Mouse (Mus musculus): ENCODE data around the gene Gm5269. TPM values are rescaled to one million over a fixed set of nuclear protein-coding genes. Genes with fewer than 3 reads are reported as not detected.

The Gm5269 gene
- polyA plus RNA-seq, 1 experiment from 2014 or later = not detected

- Histone ChIP-seq H3K27ac (no peak overlapping the region), H3K4me3 (no peak overlapping the region), H3K9me3 (replicated peaks) (no peaks in the 10 kb centered on the region), H3K9ac (no peak overlapping the region), H3K4me2 (no peak overlapping the region), H3K36me3 (ENCODE audit: poor library complexity, severe bottlenecking) (no peaks in the 10 kb centered on the region), H3K27me3 (no peaks in the 10 kb centered on the region), H3K4me1 (no peaks in the 10 kb centered on the region)
- no peak for ATAC-seq
- WGBS = 82% methylated on average over 1 of the region's 1 CpGs
Measured at GRCm38 (mm10) chr1:45845466-45845865, 44.6 kb downstream of the Gm5269 start.

Other genes with a start within 250 kb of the Gm5269 start
- 70.4 and 80.2 TPM in 2 replicates for gene Wdr75, start 95.1 kb downstream of the Gm5269 start, polyA plus RNA-seq (2015; fragmentation: Nextera tagmentation; extraction: Ambion mirVana)
- 17.8 and 22.1 TPM in 2 replicates for gene Slc40a1, start 36.2 kb upstream of the Gm5269 start, polyA plus RNA-seq (2015; fragmentation: Nextera tagmentation; extraction: Ambion mirVana)
- gene Dnah7b, start 176.0 kb upstream of the Gm5269 start, polyA plus RNA-seq (2015; fragmentation: Nextera tagmentation; extraction: Ambion mirVana) = 1.4 and 1.9 TPM in 2 replicates